Mouse (Mus musculus) frontal cortex, postnatal 25 days (tissue): Measurements from ENCODE around the gene Egfl6.

Experiments
- DNase-seq, 2 experiments: peaks; one replicate each; pipeline ENCODE4 v3.0.0; 2022; ENCODE audit warnings: low spot score in 2 of 2

Egfl6 gene

GRCm38 (mm10) chrX:166584947-166585824 lies at the start of gene Egfl6:
Gene Egfl6, minus strand, starts transcription at chrX:166585720.
- no peak for DNase-seq

GRCm38 (mm10) chrX:166626866-166627570 lies 41.5 kb upstream of the Egfl6 start:
- DNase-seq, result no peak

GRCm38 (mm10) chrX:166626174-166626573 lies 40.7 kb upstream of the Egfl6 start:
- DNase-seq, result no peak

- no peak for DNase-seq
Observed at GRCm38 (mm10) chrX:166623176-166623575, 37.7 kb upstream of the Egfl6 start.

GRCm38 (mm10) chrX:166621560-166622301 lies 36.2 kb upstream of the Egfl6 start:
- no peak for DNase-seq

- no peak for DNase-seq
Observed at GRCm38 (mm10) chrX:166620900-166621299, 35.4 kb upstream of the Egfl6 start.

- DNase-seq, result no peak
Observed at GRCm38 (mm10) chrX:166619084-166619483, 33.6 kb upstream of the Egfl6 start.

- DNase-seq, result no peak
Observed at GRCm38 (mm10) chrX:166615191-166615590, 29.7 kb upstream of the Egfl6 start.

- DNase-seq, result no peak
Observed at GRCm38 (mm10) chrX:166576111-166576510, 9.4 kb downstream of the Egfl6 start.

GRCm38 (mm10) chrX:166565983-166566382 lies 19.5 kb downstream of the Egfl6 start:
- no peak for DNase-seq

- DNase-seq, result no peak
Observed at GRCm38 (mm10) chrX:166565401-166565800, 20.1 kb downstream of the Egfl6 start.

- DNase-seq, result no peak
Observed at GRCm38 (mm10) chrX:166564900-166565299, 20.6 kb downstream of the Egfl6 start.

- no peak for DNase-seq
Observed at GRCm38 (mm10) chrX:166559333-166559732, 26.2 kb downstream of the Egfl6 start.

- no peak for DNase-seq
Observed at GRCm38 (mm10) chrX:166552355-166552754, 33.2 kb downstream of the Egfl6 start.

- no peak for DNase-seq
Observed at GRCm38 (mm10) chrX:166546495-166546894, 39.0 kb downstream of the Egfl6 start.

GRCm38 (mm10) chrX:166535138-166535537 lies 50.4 kb downstream of the Egfl6 start:
- no peak for DNase-seq

- DNase-seq, result no peak
Observed at GRCm38 (mm10) chrX:166533432-166533831, 52.1 kb downstream of the Egfl6 start.

- no peak for DNase-seq
Observed at GRCm38 (mm10) chrX:166531671-166532070, 53.8 kb downstream of the Egfl6 start.

- no peak for DNase-seq
Observed at GRCm38 (mm10) chrX:166528126-166528525, 57.4 kb downstream of the Egfl6 start.

- DNase-seq, result no peak
Observed at GRCm38 (mm10) chrX:166525637-166526315, 59.7 kb downstream of the Egfl6 start.

- no peak for DNase-seq
Observed at GRCm38 (mm10) chrX:166520782-166521181, 64.7 kb downstream of the Egfl6 start.

GRCm38 (mm10) chrX:166518345-166518744 lies 67.2 kb downstream of the Egfl6 start, which contains the start of gene Tceanc:
Gene Tceanc, minus strand, starts transcription at chrX:166518567.
- DNase-seq, result no peak
